Mouse (Mus musculus) E14TG2a.4 (cell line): ENCODE data around the gene Piwil4.
A peak's percentile ranks its signal among the peaks of the same experiment; 100 is the strongest.
"Not testable (repeated sequence)": the region's sequence is repeated elsewhere in the genome, so short reads cannot be mapped to it uniquely, and the experiment has no call there.

Source experiments
- H3K27me3 ChIP-seq: 2 replicates; pipeline ENCODE4 v1.6.1; 2014; ENCODE audit warnings: low read length, control low read depth; ENCODE audit not compliant: insufficient read depth
- H3K36me3 ChIP-seq: 2 replicates; pipeline ENCODE4 v1.6.1; 2014; ENCODE audit warnings: low read length, control low read depth; ENCODE audit not compliant: insufficient read depth
- H3K4me1 ChIP-seq: replicated peaks from 2 replicates; pipeline ENCODE4 v1.6.1; 2014; ENCODE audit warnings: low read depth, low read length, control low read depth
- H3K4me3 ChIP-seq: replicated peaks from 2 replicates; pipeline ENCODE4 v1.5.1; 2014; ENCODE audit warnings: mild to moderate bottlenecking, low read length
- H3K9me3 ChIP-seq: 2 replicates; pipeline ENCODE4 v1.6.1; 2014; ENCODE audit warnings: low read length, control low read depth
- CTCF ChIP-seq: conservative IDR thresholded peaks from 2 replicates; pipeline ENCODE4 v1.5.1; 2014; ENCODE audit warnings: low read length
- NANOG ChIP-seq: IDR thresholded peaks from 2 replicates; pipeline ENCODE4 v1.6.1; 2014; ENCODE audit warnings: borderline replicate concordance, low read length, mixed read lengths
- POU5F1 ChIP-seq: IDR thresholded peaks from 2 replicates; pipeline ENCODE4 v1.6.1; 2014; ENCODE audit warnings: low read length, borderline replicate concordance

Gene Piwil4

DNA sequence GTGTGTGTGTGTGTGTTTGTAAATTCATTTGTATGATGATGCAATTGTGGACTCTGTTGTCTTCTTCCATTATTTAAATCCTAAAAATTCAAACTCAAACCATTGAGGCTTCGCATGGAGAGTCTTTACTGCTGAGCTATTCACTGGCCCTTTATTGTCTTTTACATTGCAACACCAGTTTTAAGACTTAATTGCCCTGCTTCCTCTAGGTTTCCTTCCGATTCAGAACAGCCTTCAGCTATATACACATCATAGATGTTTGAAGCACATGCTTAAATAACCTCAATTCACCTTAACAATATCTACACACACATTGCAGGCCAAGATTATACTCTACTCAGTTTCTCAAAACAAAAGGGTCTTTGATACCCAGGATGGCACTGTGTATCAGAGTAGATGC, 20.1 kb downstream of the Piwil4 start:
- no peak for TF ChIP-seq CTCF
- no peak for TF ChIP-seq NANOG
- TF ChIP-seq POU5F1 = no peak
- Histone ChIP-seq H3K27me3 (no peaks in the 10 kb centered on the region), H3K9me3 (no peaks in the 10 kb centered on the region), H3K4me3 (no peak overlapping the region), H3K4me1 (peaks cover 6% of the 10 kb centered on the region; the same call in 1 of the 2 replicates), H3K36me3 (no peaks in the 10 kb centered on the region)

DNA sequence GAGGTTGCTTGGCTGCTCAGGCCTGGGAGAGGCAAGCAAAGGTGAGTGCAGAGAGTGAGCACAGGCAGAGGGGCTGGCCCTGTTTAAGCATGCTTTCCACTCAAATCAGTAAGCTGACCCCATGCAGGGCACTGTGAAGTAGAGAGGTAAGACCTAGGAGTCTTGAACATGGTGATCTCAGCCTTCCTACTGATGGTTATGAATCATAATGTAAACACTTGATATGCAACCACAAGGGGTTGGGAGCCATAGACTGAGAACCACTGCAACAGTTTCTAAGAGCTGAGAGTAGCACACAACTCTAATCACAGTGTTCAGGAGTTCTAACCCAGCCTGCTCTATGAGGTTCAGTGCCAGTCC, 22.2 kb downstream of the Piwil4 start:
- H3K4me1 ChIP-seq = peaks cover 6% of the 10 kb centered on the region; the same call in 1 of the 2 replicates
- no peaks in the 10 kb centered on the region for H3K27me3 ChIP-seq
- H3K36me3 ChIP-seq = no peaks in the 10 kb centered on the region
- H3K9me3 ChIP-seq = no peaks in the 10 kb centered on the region
- TF ChIP-seq POU5F1 (no peak), CTCF (no peak), NANOG (no peak)
- no peak overlapping the region for H3K4me3 ChIP-seq

- no peaks in the 10 kb centered on the region for H3K36me3 ChIP-seq
- no peak overlapping the region for H3K4me3 ChIP-seq
- TF ChIP-seq POU5F1 (no peak), CTCF (no peak), NANOG (no peak)
- H3K4me1 ChIP-seq = peaks cover 6% of the 10 kb centered on the region; the same call in 1 of the 2 replicates
- H3K9me3 ChIP-seq = no peaks in the 10 kb centered on the region
- H3K27me3 ChIP-seq = no peaks in the 10 kb centered on the region
Observed at GRCm38 (mm10) chr9:14717689-14718331, 22.7 kb downstream of the Piwil4 start.

DNA sequence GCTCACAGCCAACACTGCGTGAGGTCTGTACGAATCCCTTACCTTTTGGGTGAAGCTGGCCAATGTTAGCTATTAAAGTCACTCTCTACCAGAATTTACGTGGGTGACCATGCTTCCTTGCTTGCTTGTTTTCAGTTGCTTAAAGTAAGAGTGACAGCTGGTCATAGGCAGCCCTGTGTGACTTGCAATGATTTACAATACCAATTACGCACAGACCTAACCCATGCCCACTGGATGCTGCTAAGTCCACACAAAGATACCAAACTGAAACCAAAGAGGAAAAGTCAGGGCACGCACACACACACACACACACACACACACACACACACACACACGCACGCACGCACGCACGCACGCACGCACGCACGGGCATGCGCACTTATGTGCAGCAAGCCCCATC, 25.3 kb downstream of the Piwil4 start:
- no peaks in the 10 kb centered on the region for H3K9me3 ChIP-seq
- H3K27me3 ChIP-seq = no peaks in the 10 kb centered on the region
- H3K4me1 ChIP-seq = peaks cover 6% of the 10 kb centered on the region; the same call in 1 of the 2 replicates
- H3K36me3 ChIP-seq = no peaks in the 10 kb centered on the region
- no peak for TF ChIP-seq CTCF
- no peak for TF ChIP-seq POU5F1
- no peak for TF ChIP-seq NANOG
- H3K4me3 ChIP-seq = no peak overlapping the region

DNA sequence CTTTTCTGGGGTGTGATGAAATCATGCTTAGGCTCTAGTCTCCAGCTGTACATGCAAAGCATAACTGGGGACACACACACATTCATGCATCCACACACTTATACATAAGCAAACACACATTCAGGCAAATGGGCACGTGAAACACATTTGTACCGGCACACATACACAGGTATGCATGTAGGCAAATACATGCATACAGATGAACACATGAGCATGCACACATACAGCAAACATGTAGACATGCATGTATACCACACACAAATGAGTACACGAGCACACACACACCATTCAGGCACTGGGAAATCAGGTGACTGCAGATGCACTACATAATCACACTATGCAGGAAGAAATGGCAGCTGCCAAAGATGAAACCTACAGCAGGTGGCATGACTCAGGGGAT, 29.6 kb downstream of the Piwil4 start:
- no peak overlapping the region for H3K4me3 ChIP-seq
- TF ChIP-seq CTCF (no peak), POU5F1 (no peak), NANOG (no peak)
- peaks cover under 1% of the 10 kb centered on the region for H3K4me1 ChIP-seq
- no peaks in the 10 kb centered on the region for H3K9me3 ChIP-seq
- no peaks in the 10 kb centered on the region for H3K36me3 ChIP-seq
- H3K27me3 ChIP-seq = no peaks in the 10 kb centered on the region

GRCm38 (mm10) chr9:14705321-14706162, 35.0 kb downstream of the Piwil4 start:
- peaks cover 5% of the 10 kb centered on the region for H3K4me1 ChIP-seq
- peaks cover 8% of the 10 kb centered on the region for H3K36me3 ChIP-seq
- no peak for TF ChIP-seq NANOG
- no peaks in the 10 kb centered on the region for H3K27me3 ChIP-seq
- H3K9me3 ChIP-seq = no peaks in the 10 kb centered on the region
- H3K4me3 ChIP-seq = 0 out of 2 replicates have a peak overlapping the region, but pooled peaks have one; percentile 24

DNA sequence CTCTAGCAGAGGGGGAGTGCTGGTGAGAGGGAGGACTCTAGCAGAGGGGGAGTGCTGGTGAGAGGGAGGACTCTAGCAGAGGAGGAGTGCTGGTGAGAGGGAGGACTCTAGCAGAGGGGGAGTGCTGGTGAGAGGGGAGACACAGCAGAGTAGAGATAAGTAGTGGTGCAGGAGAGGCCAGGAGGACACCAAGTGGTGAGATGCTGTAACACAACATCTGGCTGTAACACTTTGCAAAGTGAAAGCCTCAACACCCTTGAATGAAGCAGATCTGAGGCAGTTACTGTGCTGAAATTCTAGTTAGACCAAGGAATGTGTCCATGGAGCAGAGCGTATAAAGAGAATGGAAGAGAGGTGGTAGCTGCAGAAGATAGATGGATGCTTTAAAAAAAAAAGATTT, 39.7 kb downstream of the Piwil4 start:
- peaks cover 19% of the 10 kb centered on the region for H3K4me1 ChIP-seq
- H3K4me3 ChIP-seq, H3K36me3 ChIP-seq, H3K9me3 ChIP-seq, H3K27me3 ChIP-seq: not testable (repeated sequence)

DNA sequence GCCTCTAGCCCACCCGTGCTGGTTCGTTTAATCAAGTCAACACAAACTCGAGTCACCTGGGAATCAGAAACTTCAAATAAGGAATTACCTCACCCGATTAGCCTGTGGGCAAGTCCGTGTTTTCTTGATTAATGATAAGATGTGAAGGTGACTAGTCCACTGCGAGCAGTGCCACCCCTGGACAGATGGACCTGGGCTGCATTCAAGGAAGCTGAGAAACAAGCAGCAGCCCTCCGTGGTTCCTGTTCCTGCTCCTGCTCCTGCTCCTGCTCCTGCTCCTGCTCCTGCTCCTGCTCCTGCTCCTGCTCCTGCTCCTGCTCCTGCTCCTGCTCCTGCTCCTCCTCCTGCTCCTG, 41.3 kb downstream of the Piwil4 start:
- Histone ChIP-seq H3K27me3 (no peaks in the 10 kb centered on the region), H3K9me3 (no peaks in the 10 kb centered on the region), H3K4me1 (peaks cover 16% of the 10 kb centered on the region), H3K36me3 (peaks cover 8% of the 10 kb centered on the region), H3K4me3 (no peak overlapping the region)
- TF ChIP-seq NANOG = no peak
- no peak for TF ChIP-seq POU5F1
- TF ChIP-seq CTCF = no peak

DNA sequence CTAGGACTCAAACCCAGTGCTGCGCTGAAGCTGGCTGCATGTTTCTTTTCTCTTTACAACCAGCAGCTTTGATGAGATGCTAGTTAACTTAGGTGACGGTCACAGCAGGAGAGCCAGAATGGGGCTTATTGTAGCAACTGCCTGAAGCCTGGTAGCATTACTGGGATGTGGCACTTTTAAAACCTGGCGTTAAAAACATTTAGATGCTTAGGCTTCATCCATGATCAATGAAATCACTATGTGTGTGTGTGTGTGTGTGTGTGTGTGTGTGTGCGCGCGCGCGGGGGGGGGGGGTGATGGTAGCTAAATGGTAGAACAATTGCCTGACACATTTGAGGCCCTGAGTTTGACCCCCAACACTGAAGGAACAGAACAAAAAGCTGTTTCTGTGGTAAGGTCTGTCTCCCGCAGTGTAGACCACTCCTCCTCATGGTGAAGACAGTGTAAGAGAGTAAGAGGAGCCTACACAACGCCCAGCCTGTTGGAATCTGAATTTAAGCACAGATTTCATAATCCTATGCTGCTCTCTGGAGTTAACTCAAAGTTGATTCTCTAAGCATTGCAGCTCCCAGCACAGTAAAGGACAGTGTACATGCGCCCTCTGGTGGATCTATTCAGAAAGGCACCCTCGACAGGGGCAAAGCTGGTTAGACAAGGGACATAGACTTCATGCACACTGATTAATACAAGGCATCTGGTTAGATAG, 41.8 kb downstream of the Piwil4 start:
- Histone ChIP-seq H3K36me3 (peaks cover 8% of the 10 kb centered on the region), H3K4me1 (peaks cover 16% of the 10 kb centered on the region), H3K27me3 (no peaks in the 10 kb centered on the region), H3K9me3 (no peaks in the 10 kb centered on the region), H3K4me3 (no peak overlapping the region)
- TF ChIP-seq POU5F1 (no peak), NANOG (no peak), CTCF (peak; percentile 94)
